Mouse (Mus musculus) erythroblast, embryonic 14.5 days (primary cell): ENCODE measurements around the gene Sdccag8. TPM values are rescaled to one million over a fixed set of nuclear protein-coding genes. Genes with fewer than 3 reads are reported as not detected.

Source experiments
- H3K27me3 ChIP-seq: 2 replicates; pipeline ENCODE4 v1.6.1; 2012; ENCODE audit warnings: inconsistent platforms; ENCODE audit not compliant: control insufficient read depth
- H3K36me3 ChIP-seq: 2 replicates; pipeline ENCODE4 v1.6.1; 2012; ENCODE audit warnings: mild to moderate bottlenecking, inconsistent platforms; ENCODE audit not compliant: control insufficient read depth
- H3K4me1 ChIP-seq: 2 replicates; pipeline ENCODE4 v1.6.1; 2012; ENCODE audit warnings: inconsistent platforms; ENCODE audit not compliant: control insufficient read depth
- H3K4me3 ChIP-seq: replicated peaks from 2 replicates; pipeline ENCODE3; 2012; ENCODE audit warnings: moderate library complexity, mild to moderate bottlenecking, inconsistent platforms
- H3K9me3 ChIP-seq: 2 replicates; pipeline ENCODE4 v1.6.1; 2012; ENCODE audit warnings: low read length, inconsistent platforms, mixed read lengths; ENCODE audit not compliant: control insufficient read depth
- GATA1 ChIP-seq: IDR thresholded peaks from 2 replicates; pipeline ENCODE4 v1.6.1; 2012; ENCODE audit warnings: low read length, inconsistent platforms, mixed read lengths
- TAL1 ChIP-seq: IDR thresholded peaks from 3 replicates; pipeline ENCODE4 v1.6.1; 2012; ENCODE audit warnings: low read length, inconsistent platforms, mixed read lengths
- polyA plus RNA-seq: library from polyadenylated mRNA; stranded (reverse); fragments of >175 nt; gene quantifications from 2 replicates; pipeline ENCODE4 v1.2.3, GENCODE M21; 2012

Gene Sdccag8
- polyA plus RNA-seq, 1 experiment = 0.35 TPM

DNA sequence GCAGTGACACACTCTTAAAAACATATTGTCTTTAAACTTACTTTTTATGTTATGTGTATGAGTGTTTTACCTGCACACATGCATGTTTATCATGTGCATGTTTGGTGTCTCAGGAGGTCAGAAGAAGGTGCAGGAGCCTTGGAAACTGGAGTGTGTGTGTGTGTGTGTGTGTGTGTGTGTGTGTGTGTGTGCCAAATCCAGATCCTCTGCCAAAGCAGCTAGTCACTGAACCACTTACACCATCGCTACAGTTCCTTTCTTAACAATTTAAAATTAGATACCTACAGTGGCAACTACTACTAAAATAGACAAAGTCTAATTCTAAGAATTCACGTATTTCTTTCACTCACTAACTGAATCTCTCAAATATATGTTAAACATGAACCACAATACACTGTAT, 234.3 kb downstream of the Sdccag8 start:
- no peaks in the 10 kb centered on the region for H3K9me3 ChIP-seq
- H3K36me3 ChIP-seq = no peaks in the 10 kb centered on the region
- H3K27me3 ChIP-seq = no peaks in the 10 kb centered on the region
- TF ChIP-seq TAL1 (no peak), GATA1 (no peak)
- no peaks in the 10 kb centered on the region for H3K4me1 ChIP-seq
- H3K4me3 ChIP-seq = no peak overlapping the region

DNA sequence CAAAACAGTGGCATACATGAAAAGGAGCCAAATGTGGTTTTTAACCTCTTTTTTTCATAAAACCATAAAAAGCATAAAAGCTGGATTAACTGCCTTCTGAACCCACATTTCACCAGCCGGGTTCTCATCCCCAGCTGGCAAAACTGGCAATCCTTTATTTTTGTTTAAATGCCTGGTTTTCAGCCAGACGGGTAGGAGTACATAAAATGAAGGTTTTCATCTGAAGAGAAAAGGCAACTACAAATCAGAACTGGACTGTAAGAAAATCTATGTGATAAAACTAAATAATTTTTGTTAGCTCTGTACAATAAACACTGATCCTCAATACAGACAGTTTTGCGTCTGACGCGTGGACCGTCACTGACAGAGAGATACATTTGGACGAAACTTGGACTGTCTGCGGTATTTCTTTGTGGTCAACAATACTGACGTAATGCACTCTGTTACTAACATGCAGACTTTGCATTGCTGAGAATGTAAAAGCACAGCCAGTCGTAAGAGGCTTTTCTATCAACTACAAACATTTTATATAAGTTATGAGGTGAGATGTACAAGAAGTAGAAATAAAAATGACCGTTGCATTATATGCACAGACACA, 237.0 kb downstream of the Sdccag8 start:
- TF ChIP-seq TAL1 = no peak
- no peak for TF ChIP-seq GATA1
- Histone ChIP-seq H3K4me1 (no peaks in the 10 kb centered on the region), H3K9me3 (no peaks in the 10 kb centered on the region), H3K4me3 (no peak overlapping the region), H3K36me3 (no peaks in the 10 kb centered on the region), H3K27me3 (no peaks in the 10 kb centered on the region)

DNA sequence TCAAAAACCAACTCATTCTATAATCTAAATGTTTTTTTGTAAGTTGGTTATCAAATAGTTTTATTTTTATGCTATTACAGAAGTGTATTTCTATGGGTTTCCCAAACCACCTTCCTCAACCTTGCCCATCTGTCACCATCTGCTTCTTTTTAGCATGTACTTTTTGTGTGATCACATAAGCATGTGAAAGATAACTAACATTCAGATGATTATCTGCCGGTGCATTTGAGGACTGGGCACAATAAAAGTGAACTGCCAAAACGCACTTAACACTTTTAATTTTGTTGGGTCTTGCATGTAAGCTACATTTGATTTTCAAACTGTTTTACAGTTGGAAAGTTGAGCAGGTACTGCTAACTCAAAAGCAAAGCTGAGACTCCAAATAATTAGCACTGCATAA, 240.4 kb downstream of the Sdccag8 start:
- Histone ChIP-seq H3K36me3 (no peaks in the 10 kb centered on the region), H3K9me3 (no peaks in the 10 kb centered on the region), H3K4me1 (no peaks in the 10 kb centered on the region), H3K27me3 (no peaks in the 10 kb centered on the region), H3K4me3 (no peak overlapping the region)
- TF ChIP-seq GATA1 (no peak), TAL1 (no peak)

DNA sequence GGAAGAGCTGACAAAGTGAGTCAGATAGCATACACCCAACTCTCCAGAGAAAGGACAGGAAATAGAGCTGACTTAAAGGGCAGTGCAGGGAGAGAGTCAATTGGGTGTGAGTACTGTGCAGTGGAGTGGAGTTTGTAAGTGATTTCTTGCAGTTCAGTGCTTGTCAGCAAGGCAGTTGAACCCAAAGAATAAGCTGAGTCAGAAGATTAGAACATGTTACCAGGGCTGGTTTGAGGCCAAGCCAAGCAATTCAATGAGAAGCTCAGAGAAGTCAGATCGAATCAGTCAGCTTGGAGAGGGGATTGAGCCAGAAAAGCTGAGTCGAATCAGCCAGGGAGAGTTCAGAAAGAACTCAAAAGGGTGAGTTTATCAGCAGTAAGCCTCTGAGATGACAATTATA, 247.3 kb downstream of the Sdccag8 start:
- Histone ChIP-seq H3K36me3 (no peaks in the 10 kb centered on the region), H3K4me3 (no peak overlapping the region), H3K4me1 (no peaks in the 10 kb centered on the region), H3K9me3 (no peaks in the 10 kb centered on the region), H3K27me3 (no peaks in the 10 kb centered on the region)
- TF ChIP-seq TAL1 (no peak), GATA1 (no peak)

DNA sequence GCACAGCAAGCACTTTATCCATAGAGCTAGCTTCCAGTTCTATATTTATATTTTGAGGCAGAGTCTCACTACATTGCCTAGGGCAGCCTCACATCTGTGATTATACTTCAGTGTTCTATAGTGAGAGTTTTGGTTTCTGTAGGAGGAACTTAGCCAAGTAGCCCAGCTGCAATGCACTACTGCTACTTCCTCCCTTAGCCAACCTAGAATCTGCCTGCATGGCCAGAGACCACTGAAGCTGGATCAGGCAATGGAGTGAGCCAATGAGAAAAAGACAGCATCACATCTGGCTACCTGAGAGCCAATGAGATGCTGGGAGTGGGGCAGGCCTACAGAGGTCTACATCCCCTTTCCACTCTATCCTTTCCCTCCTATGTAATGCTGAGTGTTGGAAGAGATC, 251.3 kb downstream of the Sdccag8 start:
- Histone ChIP-seq H3K4me3 (no peak overlapping the region), H3K27me3 (no peaks in the 10 kb centered on the region), H3K4me1 (no peaks in the 10 kb centered on the region), H3K36me3 (no peaks in the 10 kb centered on the region), H3K9me3 (no peaks in the 10 kb centered on the region)
- TF ChIP-seq TAL1 (no peak), GATA1 (no peak)

DNA sequence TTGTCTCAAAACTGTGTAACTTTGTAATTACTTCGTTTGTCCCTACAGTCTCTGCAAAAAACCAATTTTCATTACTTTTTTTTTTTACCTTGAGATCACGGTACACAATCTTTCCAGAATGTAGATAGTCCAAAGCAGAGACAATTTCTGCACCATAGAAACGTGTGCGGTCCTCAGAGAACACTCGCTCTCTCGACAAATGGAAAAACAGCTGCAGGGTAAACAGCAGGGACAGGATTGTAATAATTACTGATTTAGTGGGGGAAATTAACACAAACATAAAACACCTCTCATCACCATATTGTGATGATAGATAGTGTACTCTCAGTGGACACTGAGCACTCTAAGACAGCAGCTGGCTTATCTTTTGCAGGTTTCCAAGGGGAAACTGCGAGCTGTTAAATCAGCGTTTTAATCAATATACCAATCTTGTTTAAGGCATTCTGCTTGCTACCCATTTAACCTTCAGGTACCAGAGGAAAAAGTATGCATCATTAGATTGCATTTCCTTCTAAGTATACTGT, 252.7 kb downstream of the Sdccag8 start:
- no peak for TF ChIP-seq TAL1
- TF ChIP-seq GATA1 = no peak
- Histone ChIP-seq H3K9me3 (no peaks in the 10 kb centered on the region), H3K4me3 (no peak overlapping the region), H3K27me3 (no peaks in the 10 kb centered on the region), H3K4me1 (no peaks in the 10 kb centered on the region), H3K36me3 (no peaks in the 10 kb centered on the region)

DNA sequence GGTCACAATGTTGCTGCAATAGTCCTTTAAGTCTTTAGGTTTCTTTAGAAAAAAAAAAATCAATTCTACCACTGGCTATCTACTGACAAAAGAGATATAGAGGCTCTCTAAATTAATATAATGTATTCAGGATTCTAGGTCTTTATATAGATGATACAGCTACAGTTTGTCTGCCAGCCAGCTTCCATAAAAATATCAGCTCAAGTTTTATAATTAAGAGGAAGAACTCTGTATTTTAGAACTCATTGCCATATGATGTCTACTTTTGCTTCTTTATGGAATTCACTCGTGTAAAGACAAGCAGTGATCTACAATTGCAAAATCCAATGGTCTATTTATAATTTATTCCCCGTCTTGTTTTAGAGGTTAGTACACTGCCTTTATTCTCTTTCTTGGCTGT, 254.7 kb downstream of the Sdccag8 start:
- TF ChIP-seq TAL1 (no peak), GATA1 (no peak)
- Histone ChIP-seq H3K9me3 (no peaks in the 10 kb centered on the region), H3K4me1 (no peaks in the 10 kb centered on the region), H3K27me3 (no peaks in the 10 kb centered on the region), H3K36me3 (no peaks in the 10 kb centered on the region), H3K4me3 (no peak overlapping the region)

Other genes with a start within 250 kb of the Sdccag8 start
- 0.03 and 0.07 TPM in 2 replicates for gene Cep170, start 593 bp upstream of the Sdccag8 start, polyA plus RNA-seq